Mouse (Mus musculus) ES-Bruce4 (cell line): Measurements from ENCODE around the gene Stpg4. TPM values are rescaled to one million over a fixed set of nuclear protein-coding genes. Genes with fewer than 3 reads are reported as not detected.
A peak's percentile ranks its signal among the peaks of the same experiment; 100 is the strongest.

ENCODE experiments used
- H3K27ac ChIP-seq: 2 replicates; pipeline ENCODE4 v1.5.1; 2012; ENCODE audit warnings: low read length, inconsistent platforms; ENCODE audit not compliant: insufficient read depth
- H3K27me3 ChIP-seq: 2 replicates; pipeline ENCODE4 v1.6.1; 2012; ENCODE audit warnings: mild to moderate bottlenecking, low read length, inconsistent platforms; ENCODE audit not compliant: control insufficient read depth, poor library complexity, insufficient read depth, severe bottlenecking
- H3K36me3 ChIP-seq: 2 replicates; pipeline ENCODE4 v1.6.1; 2012; ENCODE audit warnings: inconsistent platforms, mild to moderate bottlenecking, low read length, moderate library complexity; ENCODE audit not compliant: control insufficient read depth, poor library complexity, insufficient read depth, severe bottlenecking
- H3K4me1 ChIP-seq: one replicate; pipeline ENCODE4 v1.8.1; 2011; ENCODE audit warnings: low read length; ENCODE audit not compliant: control insufficient read depth, insufficient read depth
- H3K4me3 ChIP-seq: 2 replicates; pipeline ENCODE4 v1.5.1; 2011; ENCODE audit warnings: low read depth, mild to moderate bottlenecking, low read length
- H3K9ac ChIP-seq: 2 replicates; pipeline ENCODE4 v1.6.1; 2012; ENCODE audit warnings: low read depth, mild to moderate bottlenecking, inconsistent platforms; ENCODE audit not compliant: poor library complexity, severe bottlenecking
- H3K9me3 ChIP-seq: replicated peaks from 2 replicates; pipeline ENCODE4 v1.6.1; 2012; ENCODE audit warnings: mild to moderate bottlenecking, low read length, inconsistent platforms; ENCODE audit not compliant: control insufficient read depth, poor library complexity, insufficient read depth, severe bottlenecking
- CTCF ChIP-seq: IDR thresholded peaks from one replicate; pipeline ENCODE4 v1.8.1; 2011; ENCODE audit warnings: low read depth, low read length
- EP300 ChIP-seq: IDR thresholded peaks from 2 replicates; pipeline ENCODE4 v1.6.1; 2011; ENCODE audit warnings: low read depth, low read length; ENCODE audit not compliant: insufficient read depth
- POLR2A ChIP-seq: IDR thresholded peaks from one replicate; pipeline ENCODE4 v1.8.1; 2011; ENCODE audit warnings: low read length; ENCODE audit not compliant: insufficient read depth
- polyA plus RNA-seq: library from polyadenylated mRNA; stranded (reverse); fragments of >200 nt; gene quantifications from 2 replicates; pipeline ENCODE4 v1.2.4, GENCODE M21; 2011; ENCODE audit warnings: low read depth; ENCODE audit not compliant: missing spikeins, insufficient read depth, insufficient read length

The Stpg4 gene
- polyA plus RNA-seq, 1 experiment, result not detected

DNA sequence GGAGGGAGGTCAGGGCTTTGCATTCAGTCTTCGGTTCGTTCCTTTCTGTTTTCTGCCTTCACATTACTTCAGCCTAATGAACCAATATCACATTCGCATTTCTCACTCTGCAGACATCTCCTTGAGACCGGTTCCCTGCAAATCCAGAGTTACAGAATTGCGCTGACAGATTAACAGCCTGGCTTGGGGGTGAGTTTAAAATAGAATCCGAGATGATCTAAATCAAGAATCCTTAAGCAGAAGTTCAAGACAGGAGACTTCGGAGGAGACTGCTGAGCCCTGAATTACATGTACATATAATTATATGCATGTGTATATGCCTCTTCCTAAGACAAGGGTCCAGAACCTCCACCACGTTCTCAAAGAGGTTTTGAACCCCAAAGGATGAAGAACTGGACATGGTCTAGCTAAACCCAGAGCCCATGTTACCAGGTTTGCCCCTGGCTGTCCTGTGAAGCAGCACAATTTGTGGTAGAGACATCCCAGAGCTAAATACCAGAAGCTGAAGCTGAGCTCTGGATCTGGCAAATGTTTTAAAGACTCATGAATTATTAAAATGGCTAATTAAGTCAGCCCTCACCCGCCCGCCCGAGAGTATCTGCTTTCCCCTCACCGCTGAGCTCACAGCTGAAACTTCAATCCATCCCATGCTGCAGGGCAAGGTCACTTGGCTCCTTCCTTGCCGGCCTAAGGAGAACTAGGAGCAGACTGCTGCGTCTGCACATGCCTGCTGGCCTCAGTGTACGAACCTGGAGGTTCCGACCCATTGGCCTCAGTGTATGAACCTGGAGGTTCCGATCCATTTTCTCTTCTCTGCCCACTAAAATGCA is 33.3 kb upstream of the Stpg4 start:
- no peak overlapping the region for H3K4me3 ChIP-seq
- H3K36me3 ChIP-seq, result peaks cover 4% of the 10 kb centered on the region; the same call in 1 of the 2 replicates
- TF ChIP-seq POLR2A (no peak), EP300 (no peak), CTCF (no peak)
- H3K9ac ChIP-seq, result no peak overlapping the region
- H3K9me3 ChIP-seq, result no peaks in the 10 kb centered on the region
- no peak overlapping the region for H3K27ac ChIP-seq
- H3K27me3 ChIP-seq, result no peaks in the 10 kb centered on the region
- H3K4me1 ChIP-seq, result peaks cover 8% of the 10 kb centered on the region

DNA sequence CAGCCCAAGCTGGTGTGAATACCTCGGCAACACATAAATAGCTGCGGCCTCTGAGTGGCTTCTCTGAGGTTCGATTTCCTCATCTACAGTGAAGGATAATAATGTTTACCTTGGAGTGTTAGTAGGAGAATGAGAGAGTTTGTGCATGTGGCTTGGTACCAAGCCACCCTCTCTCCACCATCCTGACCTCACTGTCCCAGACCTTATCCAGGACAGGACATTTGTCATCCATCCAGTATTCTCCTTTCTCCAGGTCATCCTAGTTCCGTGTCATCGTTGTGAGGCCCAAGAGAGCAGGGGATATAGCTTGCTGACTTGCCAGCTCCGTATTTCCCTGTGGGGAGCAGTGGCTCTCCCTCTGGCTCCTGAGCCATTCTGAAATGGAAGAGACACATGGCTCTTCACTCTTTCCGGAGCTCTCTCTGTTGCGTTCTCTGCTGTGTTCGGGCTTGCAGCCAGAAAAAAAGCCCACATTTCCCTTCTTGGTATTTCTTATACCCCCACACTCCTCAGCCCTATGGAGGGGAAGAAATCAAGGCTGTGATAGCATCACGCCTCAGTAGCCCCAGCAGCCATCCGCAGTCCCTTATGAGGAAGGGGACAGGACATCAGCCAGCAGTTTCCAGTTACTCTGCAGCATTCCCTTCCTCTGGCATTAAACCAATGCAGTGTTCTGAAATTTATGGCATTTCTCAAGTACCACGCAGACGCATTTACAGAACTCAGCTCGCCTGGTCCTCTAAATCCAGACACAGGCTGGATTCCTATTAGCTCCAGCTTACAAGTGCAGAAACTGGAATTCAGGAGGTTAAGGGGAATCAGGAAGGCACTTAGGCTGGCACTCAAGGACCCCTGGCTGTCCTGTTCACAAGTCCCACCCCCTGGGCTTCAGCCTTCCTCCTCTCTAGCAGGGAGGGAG is 32.5 kb upstream of the Stpg4 start:
- H3K36me3 ChIP-seq, result peaks cover 4% of the 10 kb centered on the region; the same call in 1 of the 2 replicates
- no peak overlapping the region for H3K27ac ChIP-seq
- H3K27me3 ChIP-seq, result no peaks in the 10 kb centered on the region
- peak overlapping the region; percentile 16; the same call in 1 of the 2 replicates for H3K9ac ChIP-seq
- H3K9me3 ChIP-seq, result no peaks in the 10 kb centered on the region
- H3K4me1 ChIP-seq, result peaks cover 8% of the 10 kb centered on the region
- no peak for TF ChIP-seq EP300
- TF ChIP-seq POLR2A, result no peak
- TF ChIP-seq CTCF, result no peak
- peak overlapping the region; percentile 17; the same call in 1 of the 2 replicates for H3K4me3 ChIP-seq

DNA sequence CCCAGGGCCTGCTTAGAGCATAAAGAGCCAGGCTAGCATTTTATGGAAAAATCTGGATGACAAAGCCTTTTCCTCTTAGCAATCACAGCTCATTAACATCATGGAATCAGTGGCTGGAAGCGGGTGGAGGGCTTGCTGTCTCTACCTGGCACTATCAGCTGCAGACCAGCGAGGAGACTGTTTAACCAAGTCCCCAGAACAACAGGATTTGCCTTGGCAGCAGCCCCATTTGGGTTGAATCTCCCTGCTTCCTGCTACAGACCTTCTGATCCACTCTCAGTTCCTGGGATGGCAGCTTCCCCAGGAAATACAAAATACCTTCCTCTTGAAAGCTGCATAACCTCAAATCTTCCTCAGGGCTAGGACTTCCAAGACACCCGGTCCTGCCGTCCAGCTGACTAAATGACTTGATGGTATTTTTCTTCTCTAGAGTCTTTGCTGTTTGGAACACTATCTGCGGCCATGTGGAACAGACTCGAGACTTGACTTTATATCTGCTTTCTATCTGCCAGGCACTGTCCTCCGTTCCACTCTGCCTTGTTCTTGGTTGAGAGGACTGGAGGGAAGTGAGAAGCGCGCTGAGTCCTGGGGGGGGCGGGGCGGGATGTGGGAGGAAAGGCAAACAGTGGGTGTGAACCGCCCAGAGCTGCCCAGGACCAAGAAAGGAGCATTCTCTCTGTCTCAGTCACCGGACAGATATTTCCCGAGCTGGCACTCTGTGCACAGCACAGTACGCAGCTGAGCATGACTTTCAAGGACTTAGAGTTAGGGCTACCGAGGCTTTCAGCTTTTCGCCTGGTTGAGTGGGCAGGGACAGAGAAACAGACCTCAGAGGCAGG is 31.6 kb upstream of the Stpg4 start:
- peaks cover 8% of the 10 kb centered on the region for H3K4me1 ChIP-seq
- TF ChIP-seq POLR2A (no peak), EP300 (no peak), CTCF (no peak)
- H3K9me3 ChIP-seq, result no peaks in the 10 kb centered on the region
- no peak overlapping the region for H3K27ac ChIP-seq
- no peaks in the 10 kb centered on the region for H3K36me3 ChIP-seq
- H3K9ac ChIP-seq, result peak overlapping the region; percentile 29; the same call in 1 of the 2 replicates
- H3K4me3 ChIP-seq, result peak overlapping the region; percentile 17; the same call in 1 of the 2 replicates
- no peaks in the 10 kb centered on the region for H3K27me3 ChIP-seq

GRCm38 (mm10) chr17:87457961-87458360 is 30.4 kb upstream of the Stpg4 start:
- Histone ChIP-seq H3K36me3 (no peaks in the 10 kb centered on the region), H3K9me3 (no peaks in the 10 kb centered on the region), H3K4me1 (peaks cover 8% of the 10 kb centered on the region), H3K27me3 (no peaks in the 10 kb centered on the region), H3K9ac (no peak overlapping the region), H3K4me3 (no peak overlapping the region), H3K27ac (no peak overlapping the region)
- no peak for TF ChIP-seq POLR2A
- no peak for TF ChIP-seq CTCF
- no peak for TF ChIP-seq EP300

GRCm38 (mm10) chr17:87454121-87454520 is 26.6 kb upstream of the Stpg4 start:
- Histone ChIP-seq H3K4me1 (peaks cover 3% of the 10 kb centered on the region), H3K9me3 (no peaks in the 10 kb centered on the region), H3K36me3 (no peaks in the 10 kb centered on the region), H3K4me3 (no peak overlapping the region), H3K9ac (no peak overlapping the region), H3K27ac (no peak overlapping the region), H3K27me3 (no peaks in the 10 kb centered on the region)
- no peak for TF ChIP-seq POLR2A
- no peak for TF ChIP-seq CTCF
- no peak for TF ChIP-seq EP300
